Mouse (Mus musculus): Measurements from ENCODE around the gene Id1. TPM values are rescaled to one million over a fixed set of nuclear protein-coding genes. Genes with fewer than 3 reads are reported as not detected.
A peak's percentile ranks its signal among the peaks of the same experiment; 100 is the strongest.

Id1 gene
- polyA plus RNA-seq, 2 experiments from 2014 or later: 0.75 to 0.82 TPM

- no peak for ATAC-seq
Observed at GRCm38 (mm10) chr2:152756474-152757393, 20.7 kb downstream of the Id1 start.

GRCm38 (mm10) chr2:152757478-152757877 is 21.4 kb downstream of the Id1 start:
- no peak for ATAC-seq

- no peak for ATAC-seq
Observed at GRCm38 (mm10) chr2:152758351-152758750, 22.3 kb downstream of the Id1 start.

- no peak for ATAC-seq
Observed at GRCm38 (mm10) chr2:152763310-152763709, 27.3 kb downstream of the Id1 start.

GRCm38 (mm10) chr2:152764172-152765044 is 28.4 kb downstream of the Id1 start:
- ATAC-seq: no peak

GRCm38 (mm10) chr2:152765045-152765674 is 29.1 kb downstream of the Id1 start:
- ATAC-seq: no peak

GRCm38 (mm10) chr2:152766387-152767123 is 30.5 kb downstream of the Id1 start:
- ATAC-seq: peak; percentile 87

- peak; percentile 76 for ATAC-seq
Observed at GRCm38 (mm10) chr2:152767618-152768271, 31.7 kb downstream of the Id1 start.

GRCm38 (mm10) chr2:152769677-152770076 is 33.6 kb downstream of the Id1 start:
- ATAC-seq: no peak

GRCm38 (mm10) chr2:152771571-152771970 is 35.5 kb downstream of the Id1 start:
- ATAC-seq: no peak

- ATAC-seq: no peak
Observed at GRCm38 (mm10) chr2:152772231-152772630, 36.2 kb downstream of the Id1 start.

GRCm38 (mm10) chr2:152775357-152775756 is 39.3 kb downstream of the Id1 start:
- ATAC-seq: peak; percentile 85

GRCm38 (mm10) chr2:152776019-152776418 is 40.0 kb downstream of the Id1 start:
- ATAC-seq: no peak

GRCm38 (mm10) chr2:152776435-152776834 is 40.4 kb downstream of the Id1 start:
- no peak for ATAC-seq

- no peak for ATAC-seq
Observed at GRCm38 (mm10) chr2:152777081-152777480, 41.0 kb downstream of the Id1 start.

GRCm38 (mm10) chr2:152780466-152780865 is 44.4 kb downstream of the Id1 start:
- no peak for ATAC-seq

- ATAC-seq: no peak
Observed at GRCm38 (mm10) chr2:152781031-152781711, 45.1 kb downstream of the Id1 start.

GRCm38 (mm10) chr2:152782656-152783055 is 46.6 kb downstream of the Id1 start:
- ATAC-seq: no peak

- no peak for ATAC-seq
Observed at GRCm38 (mm10) chr2:152783241-152783640, 47.2 kb downstream of the Id1 start.

GRCm38 (mm10) chr2:152784640-152785039 is 48.6 kb downstream of the Id1 start:
- ATAC-seq: no peak
